Mouse (Mus musculus) lung, adult 18-20 months (tissue): Measurements from ENCODE around the gene Isg15.

ENCODE experiments used
- DNase-seq, 2 experiments: peaks; one replicate each; pipeline ENCODE4 v3.0.0; 2022; ENCODE audit warnings: mixed read lengths in 2 of 2

The Isg15 gene

GRCm38 (mm10) chr4:156200623-156201475 is at the start of gene Isg15:
TSS of gene Isg15 (minus strand) at chr4:156200818.
- DNase-seq = peak; percentile 21 to 52

- DNase-seq = no peak
These were observed 48.9 kb upstream of the Isg15 start for GRCm38 (mm10) chr4:156249567-156249966.

GRCm38 (mm10) chr4:156236651-156237447 is 36.2 kb upstream of the Isg15 start:
- DNase-seq = no peak

GRCm38 (mm10) chr4:156235808-156236533 is 35.4 kb upstream of the Isg15 start, which contains the start of gene Noc2l:
TSS of gene Noc2l (plus strand) at chr4:156236010.
- peak; percentile 89 to 91 for DNase-seq

- DNase-seq = no peak
These were observed 34.7 kb upstream of the Isg15 start for GRCm38 (mm10) chr4:156235360-156235770.

- peak; percentile 71 to 72 for DNase-seq
These were observed 34.1 kb upstream of the Isg15 start, which contains the start of gene Plekhn1 for GRCm38 (mm10) chr4:156234701-156235213. TSS of gene Plekhn1 (minus strand) at chr4:156234857.

GRCm38 (mm10) chr4:156234021-156234501 is 33.4 kb upstream of the Isg15 start:
- peak in 1 of 2 experiments; percentile 11 for DNase-seq

GRCm38 (mm10) chr4:156228393-156229024 is 27.9 kb upstream of the Isg15 start:
- peak; percentile 47 to 55 for DNase-seq

GRCm38 (mm10) chr4:156227752-156228392 is 27.3 kb upstream of the Isg15 start:
- peak; percentile 73 to 81 for DNase-seq

- no peak for DNase-seq
These were observed 23.7 kb upstream of the Isg15 start for GRCm38 (mm10) chr4:156224276-156224675.

- no peak for DNase-seq
These were observed 19.3 kb upstream of the Isg15 start for GRCm38 (mm10) chr4:156219936-156220335.

- no peak for DNase-seq
These were observed 17.2 kb upstream of the Isg15 start for GRCm38 (mm10) chr4:156217838-156218237.

GRCm38 (mm10) chr4:156217022-156217669 is 16.5 kb upstream of the Isg15 start:
- DNase-seq = no peak

- DNase-seq = no peak
These were observed 15.6 kb upstream of the Isg15 start for GRCm38 (mm10) chr4:156216196-156216595.

GRCm38 (mm10) chr4:156215649-156216048 is 15.0 kb upstream of the Isg15 start, which contains the start of gene Perm1:
TSS of gene Perm1 (plus strand) at chr4:156215868.
- DNase-seq = peak; percentile 65 to 75

- no peak for DNase-seq
These were observed 12.5 kb upstream of the Isg15 start for GRCm38 (mm10) chr4:156213134-156213533.

- DNase-seq = no peak
These were observed 9.5 kb upstream of the Isg15 start for GRCm38 (mm10) chr4:156209963-156210635.

GRCm38 (mm10) chr4:156208872-156209271 is 8.3 kb upstream of the Isg15 start:
- DNase-seq = no peak

- peak in 1 of 2 experiments; percentile 34 for DNase-seq
These were observed 3.0 kb upstream of the Isg15 start for GRCm38 (mm10) chr4:156203413-156204131.
